Mouse (Mus musculus) ES-Bruce4 (cell line): ENCODE measurements around the gene Snx29.

ENCODE experiments used
- CTCF ChIP-seq: IDR thresholded peaks from one replicate; pipeline ENCODE4 v1.8.1; 2011; ENCODE audit warnings: low read depth, low read length
- POLR2A ChIP-seq: IDR thresholded peaks from one replicate; pipeline ENCODE4 v1.8.1; 2011; ENCODE audit warnings: low read length; ENCODE audit not compliant: insufficient read depth

- TF ChIP-seq CTCF (no peak), POLR2A (no peak)
Observed at GRCm38 (mm10) chr16:11729815-11730214, 407.1 kb downstream of the Snx29 start.
